Mouse (Mus musculus) inflammation-experienced regulatory T-cells, adult 6 months (primary cell): Measurements from ENCODE around the gene B4galt5. TPM values are rescaled to one million over a fixed set of nuclear protein-coding genes. Genes with fewer than 3 reads are reported as not detected.

Experiments
- ATAC-seq: one replicate; pipeline ENCODE4 v1.8.0; 2017
- polyA plus RNA-seq, 3 experiments: library from polyadenylated mRNA; unstranded; fragments of 100-300 nt; shearing (Covaris generic); gene quantifications; one replicate each; pipeline ENCODE4 v1.2.1; 2017

The B4galt5 gene
- polyA plus RNA-seq, 3 experiments from 2014 or later: 5.1 to 16.7 (median 5.2) TPM

DNA sequence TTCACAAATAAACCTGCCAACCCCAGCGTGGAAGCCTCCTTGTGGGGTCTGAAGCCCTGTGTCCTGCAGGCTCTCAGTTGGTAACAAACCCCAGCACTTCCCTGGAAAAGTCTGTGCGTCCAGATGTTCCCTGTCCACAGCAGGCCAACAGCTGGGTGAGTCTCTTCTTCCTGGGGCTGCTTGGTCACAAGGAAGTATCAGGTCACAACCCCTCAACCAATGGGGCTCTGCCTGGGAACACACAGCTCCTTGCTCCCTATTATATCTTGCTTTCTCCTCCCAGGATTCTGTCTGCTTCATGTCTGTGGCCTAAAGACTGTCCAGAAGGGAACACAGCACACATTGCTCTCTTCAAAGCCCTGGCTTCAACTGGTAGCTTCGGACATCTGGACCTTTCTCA, 99.4 kb downstream of the B4galt5 start:
- ATAC-seq: no peak

Other genes with a start within 250 kb of the B4galt5 start
- 1 to 10 TPM in 1 of 3 experiments, under 1 TPM in 2; 0.87 to 1.1 (median 0.88) TPM for gene Kcnb1, start 159.0 kb downstream of the B4galt5 start, polyA plus RNA-seq
- not detected for gene Ptgis, start 108.6 kb downstream of the B4galt5 start, polyA plus RNA-seq
- 10 to 100 TPM; 28.6 to 62.5 (median 41.6) TPM for gene Slc9a8, start 72.5 kb upstream of the B4galt5 start, polyA plus RNA-seq
- gene Rnf114, start 143.5 kb upstream of the B4galt5 start, polyA plus RNA-seq: 100 to 1,000 TPM; 145 to 194 (median 193) TPM
- gene Spata2, start 143.7 kb upstream of the B4galt5 start, polyA plus RNA-seq: 10 to 100 TPM in 2 of 3 experiments, 1 to 10 TPM in 1; 9.6 to 16.5 (median 12.2) TPM
- gene Snai1, start 189.0 kb upstream of the B4galt5 start, polyA plus RNA-seq: not detected